11 mouse cellular contexts compared by ENCODE assay signal in the genomic region with DNA sequence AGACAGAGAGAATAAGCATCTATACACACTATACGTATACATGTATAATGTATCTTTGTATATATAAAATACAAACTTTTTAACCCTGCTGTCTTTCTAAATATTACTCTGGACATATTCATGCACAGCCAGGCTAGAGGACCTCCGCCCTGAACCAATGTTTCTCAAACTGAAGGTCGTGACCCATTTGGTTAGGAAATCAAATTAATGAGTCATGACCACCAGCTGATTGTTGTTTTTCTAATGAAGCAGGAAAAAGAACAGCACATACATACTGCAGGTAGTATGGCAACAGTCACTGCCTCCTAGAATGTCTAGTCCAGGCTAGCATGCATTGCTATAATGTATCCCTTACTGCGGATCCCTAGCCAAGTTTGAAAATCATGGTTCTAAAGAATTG. TPM values are rescaled to one million over a fixed set of nuclear protein-coding genes. Genes with fewer than 3 reads are reported as not detected.
DNase-seq lines count a peak whose midpoint lies in the region; ATAC-seq lines count a peak whose summit lies in the region.
"Had no signal": no experiment of that assay in that cellular context is flagged by ENCODE, and none has a peak within 500 bp of the region (broad histone marks: within the 10 kb centered on the region; RNA-seq: fewer than 3 reads in every experiment).

No protein-coding gene starts in this region.

- ATAC-seq in embryonic facial prominence, embryonic 12.5 days (ENCODE audit: insufficient number of reproducible peaks, insufficient read depth, low FRiP score, low TSS enrichment): no peak
- ATAC-seq in hindbrain, embryonic 14.5 days (ENCODE audit: low FRiP score): no peak
- ATAC-seq in hindbrain, embryonic 11.5 days (ENCODE audit: low FRiP score): no peak
- no peak for ATAC-seq in megakaryocyte, adult 5-6 weeks (ENCODE audit: poor library complexity, severe bottlenecking)
- no peak for ATAC-seq in stomach, embryonic 15.5 days (ENCODE audit: insufficient read depth, low FRiP score, low read depth)
- ATAC-seq: inflammation-experienced regulatory T-cells, adult 6 months had no signal

- peaks cover 34% of the 10 kb centered on the region for H3K4me1 ChIP-seq in embryonic facial prominence, embryonic 12.5 days
- H3K4me1 ChIP-seq in embryonic facial prominence, embryonic 10.5 days: peaks cover 63% of the 10 kb centered on the region
- H3K4me1 ChIP-seq in hindbrain, embryonic 14.5 days (replicated peaks; ENCODE audit: control insufficient read depth, insufficient read depth, low read length): peaks cover 46% of the 10 kb centered on the region
- peaks cover 5% of the 10 kb centered on the region for H3K4me1 ChIP-seq in hindbrain, embryonic 11.5 days (replicated peaks; ENCODE audit: control insufficient read depth, insufficient read depth, low read length)
- peaks cover 51% of the 10 kb centered on the region for H3K4me1 ChIP-seq in megakaryocyte, embryonic 14.5 days
- peaks cover 11% of the 10 kb centered on the region; the same call in 1 of the 2 replicates for H3K4me1 ChIP-seq in stomach, embryonic 15.5 days

- DNase-seq in embryonic facial prominence, embryonic 10.5 days (ENCODE audit: low spot score): no peak
- DNase-seq in hindbrain, embryonic 14.5 days (ENCODE audit: low spot score): no peak
- no peak for DNase-seq in hindbrain, embryonic 11.5 days (ENCODE audit: low spot score)
- no peak for DNase-seq in cerebellum, postnatal 10 days
- DNase-seq: cerebellum, postnatal 36 days; right cerebral cortex, adult 18-20 months had no signal

- H3K27ac ChIP-seq in embryonic facial prominence, embryonic 12.5 days: no peak overlapping the region
- no peak overlapping the region for H3K27ac ChIP-seq in embryonic facial prominence, embryonic 10.5 days (replicated peaks)
- H3K27ac ChIP-seq in hindbrain, embryonic 14.5 days: no peak overlapping the region
- no peak overlapping the region for H3K27ac ChIP-seq in hindbrain, embryonic 11.5 days (ENCODE audit: low read depth, low read length)
- no peak overlapping the region for H3K27ac ChIP-seq in stomach, embryonic 15.5 days

- H3K4me2 ChIP-seq in embryonic facial prominence, embryonic 12.5 days (replicated peaks): peak overlapping the region; percentile 85
- H3K4me2 ChIP-seq in hindbrain, embryonic 14.5 days (replicated peaks): peak overlapping the region; percentile 82
- no peak overlapping the region for H3K4me2 ChIP-seq in hindbrain, embryonic 11.5 days (replicated peaks; ENCODE audit: low read depth, low read length)
- H3K4me2 ChIP-seq in stomach, embryonic 15.5 days: peak overlapping the region; percentile 87

- no peaks in the 10 kb centered on the region for H3K27me3 ChIP-seq in embryonic facial prominence, embryonic 12.5 days
- peaks cover 8% of the 10 kb centered on the region for H3K27me3 ChIP-seq in embryonic facial prominence, embryonic 10.5 days (replicated peaks; ENCODE audit: low read depth, poor library complexity, severe bottlenecking)
- H3K27me3 ChIP-seq in hindbrain, embryonic 14.5 days (ENCODE audit: control insufficient read depth, insufficient read depth, low read length): no peaks in the 10 kb centered on the region
- no peaks in the 10 kb centered on the region for H3K27me3 ChIP-seq in hindbrain, embryonic 11.5 days (ENCODE audit: control insufficient read depth, insufficient read depth, low read length)
- peaks cover 40% of the 10 kb centered on the region for H3K27me3 ChIP-seq in megakaryocyte, embryonic 14.5 days (replicated peaks)
- H3K27me3 ChIP-seq in stomach, embryonic 15.5 days (replicated peaks): no peaks in the 10 kb centered on the region

- 78% methylated on average over 4 of the region's 4 CpGs for WGBS in embryonic facial prominence, embryonic 12.5 days
- WGBS in embryonic facial prominence, embryonic 10.5 days: 81% methylated on average over 4 of the region's 4 CpGs
- WGBS in hindbrain, embryonic 14.5 days: 87% methylated on average over 4 of the region's 4 CpGs
- WGBS in hindbrain, embryonic 11.5 days: 86% methylated on average over 4 of the region's 4 CpGs
- WGBS in stomach, embryonic 15.5 days: 85% methylated on average over 4 of the region's 4 CpGs

- H3K9me3 ChIP-seq in embryonic facial prominence, embryonic 12.5 days: no peaks in the 10 kb centered on the region
- H3K9me3 ChIP-seq in embryonic facial prominence, embryonic 10.5 days: no peaks in the 10 kb centered on the region
- H3K9me3 ChIP-seq in hindbrain, embryonic 14.5 days (ENCODE audit: control insufficient read depth, low read length): no peaks in the 10 kb centered on the region
- no peaks in the 10 kb centered on the region for H3K9me3 ChIP-seq in hindbrain, embryonic 11.5 days (ENCODE audit: control insufficient read depth, low read length)
- H3K9me3 ChIP-seq in megakaryocyte, embryonic 14.5 days: no peaks in the 10 kb centered on the region
- no peaks in the 10 kb centered on the region for H3K9me3 ChIP-seq in stomach, embryonic 15.5 days

- no peak overlapping the region for H3K9ac ChIP-seq in embryonic facial prominence, embryonic 12.5 days
- H3K9ac ChIP-seq in hindbrain, embryonic 14.5 days: peak overlapping the region; percentile 72; the same call in 1 of the 2 replicates
- no peak overlapping the region for H3K9ac ChIP-seq in hindbrain, embryonic 11.5 days (ENCODE audit: low read depth, low read length)
- H3K9ac ChIP-seq in stomach, embryonic 15.5 days: no peak overlapping the region

- H3K4me3 ChIP-seq in embryonic facial prominence, embryonic 12.5 days: 0 out of 2 replicates have a peak overlapping the region, but pooled peaks have one; percentile 92
- no peak overlapping the region for H3K4me3 ChIP-seq in embryonic facial prominence, embryonic 10.5 days
- peak overlapping the region; percentile 90; the same call in 1 of the 2 replicates for H3K4me3 ChIP-seq in hindbrain, embryonic 14.5 days (replicated peaks; ENCODE audit: low read length)
- H3K4me3 ChIP-seq in hindbrain, embryonic 11.5 days (ENCODE audit: low read depth, low read length): no peak overlapping the region
- H3K4me3 ChIP-seq in megakaryocyte, embryonic 14.5 days (replicated peaks): peak overlapping the region; percentile 74
- H3K4me3 ChIP-seq in stomach, embryonic 15.5 days (replicated peaks): peak overlapping the region; percentile 98; the same call in 1 of the 2 replicates

- H3K36me3 ChIP-seq in embryonic facial prominence, embryonic 12.5 days: no peaks in the 10 kb centered on the region
- H3K36me3 ChIP-seq in embryonic facial prominence, embryonic 10.5 days (replicated peaks): no peaks in the 10 kb centered on the region
- H3K36me3 ChIP-seq in hindbrain, embryonic 14.5 days (replicated peaks; ENCODE audit: control insufficient read depth, insufficient read depth): no peaks in the 10 kb centered on the region
- no peaks in the 10 kb centered on the region for H3K36me3 ChIP-seq in hindbrain, embryonic 11.5 days (ENCODE audit: control insufficient read depth, insufficient read depth, low read length)
- no peaks in the 10 kb centered on the region for H3K36me3 ChIP-seq in megakaryocyte, embryonic 14.5 days (replicated peaks; ENCODE audit: low read length)
- no peaks in the 10 kb centered on the region for H3K36me3 ChIP-seq in stomach, embryonic 15.5 days

RNA-seq across cellular contexts. Expression of a gene that starts 2.3 kb away (rescaled TPM):
- polyA plus RNA-seq in embryonic facial prominence, embryonic 12.5 days (2016; fragmentation: Nextera tagmentation; extraction: Ambion mirVana): 10.7 and 11.6 TPM in 2 replicates
- 4.2 and 5.4 TPM in 2 replicates for polyA plus RNA-seq in embryonic facial prominence, embryonic 10.5 days (2016; fragmentation: Nextera tagmentation; extraction: Ambion mirVana)
- polyA plus RNA-seq in hindbrain, embryonic 14.5 days (2014; fragmentation: Nextera tagmentation; extraction: Ambion mirVana): 3.2 and 3.9 TPM in 2 replicates
- polyA plus RNA-seq in hindbrain, embryonic 11.5 days (2014; fragmentation: Nextera tagmentation; extraction: Ambion mirVana): 6.8 and 7.3 TPM in 2 replicates
- 1.7 and 4.5 TPM in 2 replicates for polyA plus RNA-seq in megakaryocyte, embryonic 14.5 days (2012; ENCODE audit: insufficient read depth, low replicate concordance)
- 6.7 and 7.5 TPM in 2 replicates for total RNA-seq in megakaryocyte, adult 5-6 weeks (2015)
- 5.6 and 6.9 TPM in 2 replicates for total RNA-seq in megakaryocyte, adult 5-6 weeks (2017)
- polyA plus RNA-seq in stomach, embryonic 15.5 days (2015; fragmentation: Nextera tagmentation; extraction: Ambion mirVana): 7.7 and 10.0 TPM in 2 replicates

Comparison
In these comparisons a context has a peak if more than half of its experiments do, and no peak if none do; other contexts are left out.
1. H3K4me3 ChIP-seq: peak in embryonic facial prominence, embryonic 12.5 days (single experiment), hindbrain, embryonic 14.5 days (single experiment), megakaryocyte, embryonic 14.5 days (single experiment) and stomach, embryonic 15.5 days (single experiment); none in embryonic facial prominence, embryonic 10.5 days (single experiment) and hindbrain, embryonic 11.5 days (single experiment).